Comparison of ENCODE assay signal across 10 mouse cellular contexts in genomic region chr4:136249332-136249647, GRCm38 (mm10). TPM values are rescaled to one million over a fixed set of nuclear protein-coding genes. Genes with fewer than 3 reads are reported as not detected.
DNase-seq lines count a peak whose midpoint lies in the region; ATAC-seq and TF ChIP-seq lines count a peak whose summit lies in the region.
"Had no signal": no experiment of that assay in that cellular context is flagged by ENCODE, and none has a peak within 500 bp of the region (broad histone marks: within the 10 kb centered on the region; RNA-seq: fewer than 3 reads in every experiment).

No protein-coding gene starts in this region.

- no peak for ATAC-seq in forebrain, embryonic 16.5 days
- no peak for ATAC-seq in lung, postnatal 0 days
- no peak for ATAC-seq in liver, embryonic 12.5 days

- peaks cover 42% of the 10 kb centered on the region for H3K4me1 ChIP-seq in forebrain, embryonic 10.5 days
- peaks cover 19% of the 10 kb centered on the region for H3K4me1 ChIP-seq in forebrain, embryonic 16.5 days (replicated peaks; ENCODE audit: control insufficient read depth, insufficient read depth, low read length)
- H3K4me1 ChIP-seq in lung, postnatal 0 days (ENCODE audit: insufficient read depth, low read depth, low read length): peaks cover 25% of the 10 kb centered on the region
- peaks cover 21% of the 10 kb centered on the region for H3K4me1 ChIP-seq in liver, embryonic 12.5 days

- DNase-seq in forebrain, embryonic 10.5 days (ENCODE audit: extremely low spot score, low spot score): no peak
- DNase-seq in lung, postnatal 0 days (ENCODE audit: low spot score): no peak
- DNase-seq in lung, adult 18-20 months: no peak
- DNase-seq in cerebellum, adult 9-11 months: no peak
- DNase-seq in spleen, postnatal 4 days (ENCODE audit: low spot score in 2 of 2): no peak
- no peak for DNase-seq in adrenal gland, postnatal 36 days
- DNase-seq: cerebellum, adult 18-20 months; layer of hippocampus, adult 9-11 months had no signal

- H3K4me3 ChIP-seq in forebrain, embryonic 10.5 days: peak overlapping the region; percentile 61; the same call in 1 of the 2 replicates
- H3K4me3 ChIP-seq in forebrain, embryonic 16.5 days (replicated peaks; ENCODE audit: low read length): no peak overlapping the region
- H3K4me3 ChIP-seq in lung, postnatal 0 days (ENCODE audit: low read depth, low read length): peak overlapping the region; percentile 50; the same call in 1 of the 2 replicates
- no peak overlapping the region for H3K4me3 ChIP-seq in liver, embryonic 12.5 days

- WGBS in forebrain, embryonic 10.5 days: 2% methylated on average over 11 of the region's 11 CpGs
- WGBS in forebrain, embryonic 16.5 days: 1% methylated on average over 11 of the region's 11 CpGs
- WGBS in lung, postnatal 0 days: 17% methylated on average over 11 of the region's 11 CpGs
- 10% methylated on average over 11 of the region's 11 CpGs for WGBS in liver, embryonic 12.5 days (ENCODE audit: insufficient replicate concordance)

- H3K9ac ChIP-seq in forebrain, embryonic 16.5 days (replicated peaks; ENCODE audit: low read depth, low read length): no peak overlapping the region
- H3K9ac ChIP-seq in lung, postnatal 0 days (replicated peaks; ENCODE audit: low read depth): no peak overlapping the region
- no peak overlapping the region for H3K9ac ChIP-seq in liver, embryonic 12.5 days

- no peak for TF ChIP-seq EP300 in lung, postnatal 0 days (IDR thresholded peaks at IDR 0.05)

- H3K27ac ChIP-seq in forebrain, embryonic 10.5 days: no peak overlapping the region
- H3K27ac ChIP-seq in forebrain, embryonic 16.5 days (ENCODE audit: low read length): no peak overlapping the region
- H3K27ac ChIP-seq in lung, postnatal 0 days (ENCODE audit: low read length): 0 out of 2 replicates have a peak overlapping the region, but pooled peaks have one; percentile 40
- H3K27ac ChIP-seq in liver, embryonic 12.5 days: no peak overlapping the region

- peaks cover 97% of the 10 kb centered on the region for H3K27me3 ChIP-seq in forebrain, embryonic 10.5 days (ENCODE audit: poor library complexity, severe bottlenecking)
- peaks cover 36% of the 10 kb centered on the region for H3K27me3 ChIP-seq in forebrain, embryonic 16.5 days (replicated peaks; ENCODE audit: control insufficient read depth, insufficient read depth, low read length)
- H3K27me3 ChIP-seq in lung, postnatal 0 days (replicated peaks; ENCODE audit: insufficient read depth, low read length): peaks cover 8% of the 10 kb centered on the region; the same call in 1 of the 2 replicates
- H3K27me3 ChIP-seq in liver, embryonic 12.5 days (replicated peaks): peaks cover 90% of the 10 kb centered on the region

- no peak for TF ChIP-seq CTCF in lung, postnatal 0 days (IDR thresholded peaks at IDR 0.05)

- H3K4me2 ChIP-seq in forebrain, embryonic 16.5 days (ENCODE audit: low read length): no peak overlapping the region
- H3K4me2 ChIP-seq in lung, postnatal 0 days (replicated peaks; ENCODE audit: low read depth, low read length): peak overlapping the region; percentile 95
- peak overlapping the region; percentile 64 for H3K4me2 ChIP-seq in liver, embryonic 12.5 days

- H3K9me3 ChIP-seq in forebrain, embryonic 10.5 days: no peaks in the 10 kb centered on the region
- no peaks in the 10 kb centered on the region for H3K9me3 ChIP-seq in forebrain, embryonic 16.5 days (ENCODE audit: control insufficient read depth, low read length)
- no peaks in the 10 kb centered on the region for H3K9me3 ChIP-seq in lung, postnatal 0 days (ENCODE audit: low read length)
- no peaks in the 10 kb centered on the region for H3K9me3 ChIP-seq in liver, embryonic 12.5 days (replicated peaks)

- H3K36me3 ChIP-seq in forebrain, embryonic 10.5 days (replicated peaks): no peaks in the 10 kb centered on the region
- no peaks in the 10 kb centered on the region for H3K36me3 ChIP-seq in forebrain, embryonic 16.5 days (ENCODE audit: control insufficient read depth, insufficient read depth)
- H3K36me3 ChIP-seq in lung, postnatal 0 days (ENCODE audit: insufficient read depth, low read length): no peaks in the 10 kb centered on the region
- H3K36me3 ChIP-seq in liver, embryonic 12.5 days: no peaks in the 10 kb centered on the region

RNA-seq across cellular contexts. Expression of gene Tcea3, which starts 1.8 kb away (rescaled TPM):
- 0.49 and 0.77 TPM in 2 replicates for polyA plus RNA-seq in forebrain, embryonic 10.5 days (2016; fragmentation: Nextera tagmentation; extraction: Ambion mirVana)
- 0.44 and 1.2 TPM in 2 replicates for polyA plus RNA-seq in forebrain, embryonic 16.5 days (2015; fragmentation: Nextera tagmentation; extraction: Ambion mirVana)
- polyA plus RNA-seq in lung, postnatal 0 days (2015; fragmentation: Nextera tagmentation; extraction: Ambion mirVana): 26.8 and 29.1 TPM in 2 replicates
- polyA plus RNA-seq in liver, embryonic 12.5 days (2016; fragmentation: Nextera tagmentation; extraction: Ambion mirVana): 9.8 and 11.1 TPM in 2 replicates
- total RNA-seq in adrenal gland, postnatal 36 days (2021): 1 to 10 TPM; 2.7 to 2.8 TPM

RNA-seq across cellular contexts. Expression of gene Zfp46, which starts 35.2 kb away (rescaled TPM):
- 21.1 and 21.8 TPM in 2 replicates for polyA plus RNA-seq in forebrain, embryonic 10.5 days (2016; fragmentation: Nextera tagmentation; extraction: Ambion mirVana)
- 50.1 and 54.7 TPM in 2 replicates for polyA plus RNA-seq in forebrain, embryonic 16.5 days (2015; fragmentation: Nextera tagmentation; extraction: Ambion mirVana)
- polyA plus RNA-seq in lung, postnatal 0 days (2015; fragmentation: Nextera tagmentation; extraction: Ambion mirVana): 18.4 and 21.0 TPM in 2 replicates
- polyA plus RNA-seq in liver, embryonic 12.5 days (2016; fragmentation: Nextera tagmentation; extraction: Ambion mirVana): 5.5 and 5.7 TPM in 2 replicates
- total RNA-seq in adrenal gland, postnatal 36 days (2021): 10 to 100 TPM; 17.0 to 21.4 TPM

RNA-seq across cellular contexts. Expression of gene Asap3, which starts 43.1 kb away (rescaled TPM):
- 4.7 and 5.2 TPM in 2 replicates for polyA plus RNA-seq in forebrain, embryonic 10.5 days (2016; fragmentation: Nextera tagmentation; extraction: Ambion mirVana)
- 3.7 and 4.1 TPM in 2 replicates for polyA plus RNA-seq in forebrain, embryonic 16.5 days (2015; fragmentation: Nextera tagmentation; extraction: Ambion mirVana)
- 5.4 and 5.5 TPM in 2 replicates for polyA plus RNA-seq in lung, postnatal 0 days (2015; fragmentation: Nextera tagmentation; extraction: Ambion mirVana)
- polyA plus RNA-seq in liver, embryonic 12.5 days (2016; fragmentation: Nextera tagmentation; extraction: Ambion mirVana): 1.5 and 1.9 TPM in 2 replicates
- 1 to 10 TPM; 1.7 to 2.1 TPM for total RNA-seq in adrenal gland, postnatal 36 days (2021)

Comparison
In these comparisons a context has a peak if more than half of its experiments do, and no peak if none do; other contexts are left out.
1. H3K4me3 ChIP-seq: peak in forebrain, embryonic 10.5 days (single experiment) and lung, postnatal 0 days (single experiment); none in forebrain, embryonic 16.5 days (single experiment) and liver, embryonic 12.5 days (single experiment).